Mouse (Mus musculus) midbrain, embryonic 14.5 days (tissue): ENCODE measurements at regions not wholly inside any gene's neighbourhood (a gene's known extent, or its start where the extent isn't known, plus 50 kb on each side); places are given as distances from the start of the nearest gene placed in this dataset.
A peak's percentile ranks its signal among the peaks of the same experiment; 100 is the strongest.

Experiments
- ATAC-seq: fragments of 200-750 bp; cut with Nextera tagmentation; 2 replicates; pipeline ENCODE4 v1.8.0; 2017; ENCODE audit warnings: moderate number of reproducible peaks, moderate library complexity; ENCODE audit not compliant: low FRiP score, low TSS enrichment
- DNase-seq: peaks from one replicate; pipeline ENCODE4 v3.0.0-alpha.2; 2015
- H3K27ac ChIP-seq: fragments of 300-500 bp; sonication (generic); replicated peaks from 2 replicates; pipeline ENCODE4 v1.5.1; 2014; ENCODE audit warnings: mild to moderate bottlenecking, low read depth, low read length, moderate library complexity
- H3K27me3 ChIP-seq: fragments of 300-500 bp; sonication (generic); 2 replicates; pipeline ENCODE4 v1.6.1; 2014; ENCODE audit warnings: low read length, control low read depth, mixed read lengths; ENCODE audit not compliant: control insufficient read depth, insufficient read depth
- H3K36me3 ChIP-seq: fragments of 300-500 bp; sonication (generic); 2 replicates; pipeline ENCODE4 v1.6.1; 2014; ENCODE audit warnings: low read length, control low read depth; ENCODE audit not compliant: control insufficient read depth, insufficient read depth
- H3K4me1 ChIP-seq: fragments of 300-500 bp; sonication (generic); 2 replicates; pipeline ENCODE4 v1.6.1; 2014; ENCODE audit warnings: mild to moderate bottlenecking, antibody characterized with exemption, low read length, control low read depth; ENCODE audit not compliant: control insufficient read depth, insufficient read depth
- H3K4me2 ChIP-seq: fragments of 300-500 bp; sonication (generic); 2 replicates; pipeline ENCODE4 v1.6.1; 2014; ENCODE audit warnings: mild to moderate bottlenecking, low read length, moderate library complexity
- H3K4me3 ChIP-seq: fragments of 300-500 bp; sonication (generic); replicated peaks from 2 replicates; pipeline ENCODE4 v1.5.1; 2014; ENCODE audit warnings: low read depth, low read length
- H3K9ac ChIP-seq: fragments of 300-500 bp; sonication (generic); replicated peaks from 2 replicates; pipeline ENCODE4 v1.6.1; 2014; ENCODE audit warnings: mild to moderate bottlenecking, low read length, moderate library complexity
- H3K9me3 ChIP-seq: fragments of 300-500 bp; sonication (generic); 2 replicates; pipeline ENCODE4 v1.6.1; 2016; ENCODE audit warnings: low read length, control low read depth, mixed read lengths; ENCODE audit not compliant: control insufficient read depth
- WGBS: fragments of 180-500 bp; shearing (Covaris S2); extraction: QIAGEN DNeasy Blood & Tissue Kit; methylation state at CpG from one replicate; pipeline ENCODE4 v1.1.7; 2014; 5-methylcytosine and 5-hydroxymethylcytosine counted together

DNA sequence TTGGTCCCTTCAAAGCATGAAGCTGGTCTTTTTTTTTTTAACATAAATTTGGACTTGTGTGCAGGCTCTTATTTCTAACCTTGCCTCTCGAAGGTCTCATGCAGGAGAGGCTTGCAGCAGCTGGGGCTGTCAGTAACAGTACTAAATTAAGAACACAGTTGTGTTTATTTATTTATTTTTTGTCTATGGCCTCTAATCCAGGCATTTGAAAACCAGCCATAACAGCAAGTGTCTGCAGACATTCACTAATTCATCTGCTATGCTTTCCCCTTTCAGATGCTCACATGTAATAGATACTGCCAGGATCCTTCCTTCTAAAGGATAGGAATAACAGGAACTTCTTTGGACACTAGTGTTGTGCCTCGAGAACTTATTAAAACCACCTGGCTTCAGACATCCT lies 172.5 kb downstream of the Rchy1 start:
- DNase-seq (no peak), ATAC-seq (no peak)
- no peak overlapping the region for H3K27ac ChIP-seq
- H3K36me3 ChIP-seq, result no peaks in the 10 kb centered on the region
- WGBS, result 63% methylated on average over 2 of the region's 2 CpGs
- no peak overlapping the region for H3K9ac ChIP-seq
- no peaks in the 10 kb centered on the region for H3K27me3 ChIP-seq
- no peak overlapping the region for H3K4me2 ChIP-seq
- no peaks in the 10 kb centered on the region for H3K9me3 ChIP-seq
- H3K4me3 ChIP-seq, result no peak overlapping the region
- no peaks in the 10 kb centered on the region for H3K4me1 ChIP-seq

DNA sequence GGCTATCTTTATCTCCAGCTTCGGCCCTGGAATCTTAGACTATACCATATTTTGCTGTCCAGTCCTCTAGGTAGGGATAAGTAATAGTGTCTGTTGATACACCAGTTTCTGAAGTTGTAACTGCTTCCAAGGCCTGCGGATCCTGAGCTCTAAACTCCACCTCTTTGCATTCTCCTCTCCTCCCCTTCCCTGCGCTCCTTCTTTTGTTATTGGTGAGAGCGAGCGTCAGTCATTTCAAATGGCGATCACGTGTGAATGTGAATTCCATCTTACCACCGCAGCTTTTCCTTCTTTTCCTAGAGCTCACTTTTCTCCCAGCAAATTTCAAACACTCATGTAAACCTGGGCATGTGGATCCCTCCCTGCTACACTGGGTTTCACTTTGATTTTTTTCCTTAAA lies 178.9 kb downstream of the Rchy1 start:
- WGBS, result 80% methylated on average over 8 of the region's 8 CpGs
- no peaks in the 10 kb centered on the region for H3K27me3 ChIP-seq
- no peak overlapping the region for H3K4me2 ChIP-seq
- no peaks in the 10 kb centered on the region for H3K4me1 ChIP-seq
- H3K9ac ChIP-seq, result no peak overlapping the region
- no peak for DNase-seq
- H3K27ac ChIP-seq, result no peak overlapping the region
- H3K9me3 ChIP-seq, result no peaks in the 10 kb centered on the region
- no peaks in the 10 kb centered on the region for H3K36me3 ChIP-seq
- no peak overlapping the region for H3K4me3 ChIP-seq
- no peak for ATAC-seq

DNA sequence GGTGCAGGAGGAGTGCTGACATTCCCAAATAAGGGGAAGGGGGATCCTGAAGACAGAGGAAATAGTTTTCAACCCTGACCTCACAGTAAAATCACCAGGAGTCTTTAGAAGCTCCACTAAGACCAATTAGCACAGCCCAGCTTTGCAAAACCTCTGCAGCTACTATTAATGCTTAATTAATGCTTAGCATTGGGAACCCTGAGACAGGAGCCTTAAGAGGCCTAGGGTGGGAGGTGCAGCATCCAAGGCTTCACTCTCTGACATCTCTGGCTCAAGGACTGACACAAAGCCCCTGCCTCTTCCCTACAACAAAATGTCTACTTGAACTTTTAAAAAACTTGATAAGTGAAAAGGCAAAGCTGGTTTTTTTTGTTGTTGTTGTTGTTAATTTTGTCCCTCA lies 185.9 kb downstream of the Rchy1 start:
- ATAC-seq (no peak), DNase-seq (no peak)
- H3K9me3 ChIP-seq, result no peaks in the 10 kb centered on the region
- H3K4me2 ChIP-seq, result no peak overlapping the region
- no peak overlapping the region for H3K9ac ChIP-seq
- no peaks in the 10 kb centered on the region for H3K27me3 ChIP-seq
- H3K27ac ChIP-seq, result no peak overlapping the region
- no peaks in the 10 kb centered on the region for H3K36me3 ChIP-seq
- H3K4me1 ChIP-seq, result no peaks in the 10 kb centered on the region
- no peak overlapping the region for H3K4me3 ChIP-seq

DNA sequence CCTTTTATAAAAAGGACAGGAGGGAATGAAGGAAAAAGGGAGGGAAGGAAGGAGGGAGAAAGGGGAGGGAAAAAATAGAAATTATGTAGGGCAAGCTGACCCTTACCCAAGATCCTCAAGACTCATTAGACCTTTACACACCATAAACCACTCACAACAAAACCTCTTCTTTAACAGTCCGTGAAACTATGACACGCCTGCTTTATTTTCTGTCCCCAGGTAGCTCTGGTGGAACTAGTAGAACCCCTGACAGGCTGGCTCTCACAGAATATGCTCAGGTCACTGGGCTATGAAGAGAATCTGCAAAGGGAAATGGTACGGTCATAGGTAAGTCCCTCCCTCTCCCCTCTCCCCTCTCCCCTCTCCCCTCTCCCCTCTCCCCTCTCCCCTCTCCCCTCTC lies 188.8 kb downstream of the Rchy1 start:
- Histone ChIP-seq H3K4me3 (no peak overlapping the region), H3K9ac (no peak overlapping the region), H3K27me3 (no peaks in the 10 kb centered on the region), H3K4me2 (no peak overlapping the region), H3K36me3 (no peaks in the 10 kb centered on the region), H3K4me1 (no peaks in the 10 kb centered on the region), H3K27ac (no peak overlapping the region), H3K9me3 (no peaks in the 10 kb centered on the region)
- 78% methylated on average over 3 of the region's 3 CpGs for WGBS
- ATAC-seq (no peak), DNase-seq (no peak)

DNA sequence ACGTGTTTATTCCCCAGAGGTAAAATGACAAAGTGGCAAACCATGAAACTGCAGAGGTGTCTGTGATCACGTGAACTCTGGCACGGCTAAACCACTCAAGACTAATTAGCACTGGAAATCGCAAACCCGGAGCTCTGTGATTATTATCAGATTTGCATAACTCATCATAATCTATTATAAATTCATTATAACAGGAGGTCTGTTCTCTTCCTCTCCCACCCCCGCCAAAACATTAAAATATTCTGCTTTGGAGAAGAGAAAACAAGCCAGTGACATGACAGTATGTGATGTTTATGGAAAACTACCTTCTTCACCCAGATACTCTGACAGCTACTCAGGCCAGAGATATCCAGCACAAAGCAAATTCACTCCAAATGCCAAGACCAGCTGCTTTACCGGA lies 195.0 kb downstream of the Rchy1 start:
- 66% methylated on average over 7 of the region's 7 CpGs for WGBS
- Histone ChIP-seq H3K27ac (no peak overlapping the region), H3K9me3 (no peaks in the 10 kb centered on the region), H3K36me3 (no peaks in the 10 kb centered on the region), H3K27me3 (no peaks in the 10 kb centered on the region), H3K9ac (no peak overlapping the region), H3K4me1 (peaks cover 8% of the 10 kb centered on the region; the same call in 1 of the 2 replicates), H3K4me3 (no peak overlapping the region), H3K4me2 (no peak overlapping the region)
- no peak for DNase-seq
- no peak for ATAC-seq

DNA sequence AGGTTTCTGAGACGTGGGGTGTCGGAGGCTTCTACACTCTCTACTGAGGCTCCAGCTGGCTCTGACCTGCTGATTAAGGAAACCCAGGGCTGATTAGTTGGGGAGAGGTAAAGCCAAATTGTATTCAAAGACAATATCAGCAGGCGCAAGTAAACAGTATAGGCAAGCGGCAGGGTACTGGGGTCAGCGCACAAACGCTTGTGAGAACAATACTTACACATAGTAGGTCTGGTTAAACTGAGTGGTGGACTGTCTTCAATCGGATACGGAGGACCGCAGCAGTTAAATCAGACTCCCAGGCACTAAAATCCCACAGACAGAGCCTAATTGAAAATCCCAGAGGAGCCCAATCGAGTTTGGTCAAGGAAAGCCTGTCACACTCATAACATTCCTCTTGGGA lies 195.8 kb downstream of the Rchy1 start:
- no peaks in the 10 kb centered on the region for H3K9me3 ChIP-seq
- H3K9ac ChIP-seq, result no peak overlapping the region
- peaks cover 8% of the 10 kb centered on the region; the same call in 1 of the 2 replicates for H3K4me1 ChIP-seq
- H3K36me3 ChIP-seq, result no peaks in the 10 kb centered on the region
- no peak overlapping the region for H3K27ac ChIP-seq
- H3K27me3 ChIP-seq, result no peaks in the 10 kb centered on the region
- no peak overlapping the region for H3K4me2 ChIP-seq
- no peak overlapping the region for H3K4me3 ChIP-seq
- DNase-seq, result no peak
- WGBS, result 65% methylated on average over 10 of the region's 10 CpGs
- no peak for ATAC-seq

DNA sequence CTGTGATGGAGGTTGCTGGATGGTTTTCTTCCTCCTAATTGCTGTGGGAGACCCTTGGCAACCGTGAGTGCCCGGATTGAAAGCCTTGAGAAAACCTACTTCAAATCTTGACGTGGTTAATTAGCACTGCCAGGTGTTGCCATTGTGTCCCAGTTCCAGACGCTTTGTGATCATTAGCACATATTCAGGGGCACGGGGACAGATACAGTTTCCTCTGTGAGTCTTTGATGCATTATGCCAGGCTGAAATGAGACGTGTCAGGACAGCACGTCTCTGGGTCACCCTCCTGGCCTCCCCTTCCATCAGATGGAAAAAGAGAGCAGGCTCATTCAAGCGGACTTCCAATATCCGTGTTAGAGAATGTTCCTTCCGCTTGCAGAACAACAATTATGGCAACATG lies 198.2 kb downstream of the Rchy1 start:
- Histone ChIP-seq H3K4me3 (no peak overlapping the region), H3K9me3 (no peaks in the 10 kb centered on the region), H3K9ac (no peak overlapping the region), H3K36me3 (no peaks in the 10 kb centered on the region), H3K27ac (no peak overlapping the region), H3K4me2 (no peak overlapping the region), H3K27me3 (no peaks in the 10 kb centered on the region), H3K4me1 (peaks cover 8% of the 10 kb centered on the region; the same call in 1 of the 2 replicates)
- 21% methylated on average over 10 of the region's 10 CpGs for WGBS
- ATAC-seq (no peak), DNase-seq (peak; percentile 38)

DNA sequence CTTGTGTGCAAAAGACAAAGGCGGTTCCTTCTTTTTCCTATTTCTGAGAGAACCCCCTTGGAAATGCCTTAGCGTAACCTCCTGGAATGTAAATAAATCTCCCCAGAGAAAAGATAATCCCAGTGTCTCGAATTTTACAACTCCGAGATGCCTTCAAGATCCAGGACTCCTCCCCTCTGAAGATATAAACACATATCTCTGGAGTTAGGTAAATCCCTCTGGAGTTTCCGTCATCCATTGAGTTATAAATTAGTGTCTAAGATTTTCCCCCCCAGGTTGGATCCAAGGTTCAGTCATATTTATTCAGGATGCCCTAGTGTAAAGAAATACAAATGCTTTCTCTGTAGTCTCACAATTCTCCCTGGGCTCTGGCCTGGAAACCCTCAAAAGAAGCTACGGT lies 200.3 kb downstream of the Rchy1 start:
- no peaks in the 10 kb centered on the region for H3K36me3 ChIP-seq
- WGBS, result 77% methylated on average over 6 of the region's 6 CpGs
- no peak overlapping the region for H3K27ac ChIP-seq
- no peak overlapping the region for H3K4me3 ChIP-seq
- no peaks in the 10 kb centered on the region for H3K9me3 ChIP-seq
- H3K27me3 ChIP-seq, result no peaks in the 10 kb centered on the region
- H3K4me1 ChIP-seq, result peaks cover 8% of the 10 kb centered on the region; the same call in 1 of the 2 replicates
- H3K9ac ChIP-seq, result no peak overlapping the region
- ATAC-seq (no peak), DNase-seq (no peak)
- H3K4me2 ChIP-seq, result no peak overlapping the region

DNA sequence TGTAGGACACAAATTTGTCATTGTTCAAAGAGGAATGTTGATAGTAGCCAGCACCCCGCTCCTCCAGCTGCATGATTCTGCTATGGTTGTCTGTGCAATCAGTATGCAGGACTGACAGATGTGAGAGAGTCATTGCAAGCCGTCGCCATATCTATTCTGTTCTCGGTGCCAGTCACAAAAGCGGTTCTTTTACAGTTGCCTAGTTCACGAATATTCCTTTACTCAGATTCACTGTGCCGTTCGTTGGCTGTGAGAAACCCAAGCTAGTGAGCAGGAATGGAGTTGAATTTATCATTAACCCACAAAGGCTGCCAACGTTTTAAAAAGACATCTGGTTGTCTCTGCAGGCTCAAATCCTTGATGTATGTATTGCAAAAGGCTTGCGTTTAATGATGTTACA lies 206.9 kb downstream of the Rchy1 start:
- no peak for ATAC-seq
- Histone ChIP-seq H3K4me1 (no peaks in the 10 kb centered on the region), H3K4me2 (no peak overlapping the region), H3K9me3 (no peaks in the 10 kb centered on the region), H3K36me3 (no peaks in the 10 kb centered on the region), H3K27me3 (no peaks in the 10 kb centered on the region), H3K4me3 (no peak overlapping the region), H3K9ac (no peak overlapping the region), H3K27ac (no peak overlapping the region)
- DNase-seq, result no peak
- 70% methylated on average over 10 of the region's 10 CpGs for WGBS
